Mouse (Mus musculus): Measurements from ENCODE around the gene Ihh. TPM values are rescaled to one million over a fixed set of nuclear protein-coding genes. Genes with fewer than 3 reads are reported as not detected.

Gene Ihh
- polyA plus RNA-seq, 2 experiments: 6.0 to 30.6 TPM

GRCm38 (mm10) chr1:74927621-74928296 lies 23.7 kb downstream of the Ihh start:
- no peaks in the 10 kb centered on the region for H3K9me3 ChIP-seq (ENCODE audit: control insufficient read depth, low read length)
- no peaks in the 10 kb centered on the region for H3K27me3 ChIP-seq (ENCODE audit: control insufficient read depth, insufficient read depth, low read length)
- no peak overlapping the region for H3K4me2 ChIP-seq (replicated peaks; ENCODE audit: low read depth, low read length, severe bottlenecking)
- no peaks in the 10 kb centered on the region for H3K4me1 ChIP-seq (ENCODE audit: control insufficient read depth, insufficient read depth, low read length)
- ATAC-seq (ENCODE audit: low FRiP score, low read depth): no peak
- WGBS: 77% methylated on average over 9 of the region's 9 CpGs
- no peak for TF ChIP-seq POLR2A (IDR thresholded peaks at IDR 0.05; ENCODE audit: borderline replicate concordance, extremely low read depth, insufficient read depth, insufficient read length)
- no peak overlapping the region for H3K4me3 ChIP-seq (replicated peaks; ENCODE audit: low read length)
- no peak overlapping the region for H3K27ac ChIP-seq (replicated peaks; ENCODE audit: low read depth, low read length)
- no peak for DNase-seq (ENCODE audit: low spot score)
- no peak overlapping the region for H3K9ac ChIP-seq (ENCODE audit: low read depth, low read length, severe bottlenecking)
- no peaks in the 10 kb centered on the region for H3K36me3 ChIP-seq (ENCODE audit: control insufficient read depth, insufficient read depth, low read length)

GRCm38 (mm10) chr1:74926721-74927120 lies 24.8 kb downstream of the Ihh start:
- WGBS: 33% methylated on average over 6 of the region's 6 CpGs
- TF ChIP-seq POLR2A (IDR thresholded peaks at IDR 0.05; ENCODE audit: borderline replicate concordance, extremely low read depth, insufficient read depth, insufficient read length): no peak
- H3K9ac ChIP-seq (ENCODE audit: low read depth, low read length, severe bottlenecking): no peak overlapping the region
- H3K27ac ChIP-seq (replicated peaks; ENCODE audit: low read depth, low read length): no peak overlapping the region
- ATAC-seq (ENCODE audit: low FRiP score, low read depth): no peak
- H3K4me1 ChIP-seq (ENCODE audit: control insufficient read depth, insufficient read depth, low read length): no peaks in the 10 kb centered on the region
- H3K36me3 ChIP-seq (ENCODE audit: control insufficient read depth, insufficient read depth, low read length): no peaks in the 10 kb centered on the region
- no peak overlapping the region for H3K4me3 ChIP-seq (replicated peaks; ENCODE audit: low read length)
- H3K9me3 ChIP-seq (ENCODE audit: control insufficient read depth, low read length): no peaks in the 10 kb centered on the region
- H3K4me2 ChIP-seq (replicated peaks; ENCODE audit: low read depth, low read length, severe bottlenecking): no peak overlapping the region
- DNase-seq (ENCODE audit: low spot score): no peak
- no peaks in the 10 kb centered on the region for H3K27me3 ChIP-seq (ENCODE audit: control insufficient read depth, insufficient read depth, low read length)

- ATAC-seq (ENCODE audit: low FRiP score, low read depth) (no peak), DNase-seq (ENCODE audit: low spot score) (no peak)
- H3K4me1 ChIP-seq (ENCODE audit: control insufficient read depth, insufficient read depth, low read length): no peaks in the 10 kb centered on the region
- H3K4me2 ChIP-seq (replicated peaks; ENCODE audit: low read depth, low read length, severe bottlenecking): no peak overlapping the region
- H3K9me3 ChIP-seq (ENCODE audit: control insufficient read depth, low read length): no peaks in the 10 kb centered on the region
- no peak overlapping the region for H3K4me3 ChIP-seq (replicated peaks; ENCODE audit: low read length)
- no peak overlapping the region for H3K27ac ChIP-seq (replicated peaks; ENCODE audit: low read depth, low read length)
- H3K9ac ChIP-seq (ENCODE audit: low read depth, low read length, severe bottlenecking): no peak overlapping the region
- H3K36me3 ChIP-seq (ENCODE audit: control insufficient read depth, insufficient read depth, low read length): no peaks in the 10 kb centered on the region
- TF ChIP-seq POLR2A (IDR thresholded peaks at IDR 0.05; ENCODE audit: borderline replicate concordance, extremely low read depth, insufficient read depth, insufficient read length): no peak
- 64% methylated on average over 4 of the region's 4 CpGs for WGBS
- no peaks in the 10 kb centered on the region for H3K27me3 ChIP-seq (ENCODE audit: control insufficient read depth, insufficient read depth, low read length)
Observed at GRCm38 (mm10) chr1:74924464-74924863, 27.0 kb downstream of the Ihh start.

GRCm38 (mm10) chr1:74915706-74916105 lies 35.8 kb downstream of the Ihh start:
- Histone ChIP-seq H3K27me3 (ENCODE audit: control insufficient read depth, insufficient read depth, low read length) (no peaks in the 10 kb centered on the region), H3K36me3 (ENCODE audit: control insufficient read depth, insufficient read depth, low read length) (no peaks in the 10 kb centered on the region), H3K9ac (ENCODE audit: low read depth, low read length, severe bottlenecking) (no peak overlapping the region), H3K4me3 (replicated peaks; ENCODE audit: low read length) (no peak overlapping the region), H3K9me3 (ENCODE audit: control insufficient read depth, low read length) (no peaks in the 10 kb centered on the region), H3K27ac (replicated peaks; ENCODE audit: low read depth, low read length) (no peak overlapping the region), H3K4me2 (replicated peaks; ENCODE audit: low read depth, low read length, severe bottlenecking) (no peak overlapping the region), H3K4me1 (ENCODE audit: control insufficient read depth, insufficient read depth, low read length) (no peaks in the 10 kb centered on the region)
- DNase-seq (ENCODE audit: low spot score) (no peak), ATAC-seq (ENCODE audit: low FRiP score, low read depth) (no peak)
- no peak for TF ChIP-seq POLR2A (IDR thresholded peaks at IDR 0.05; ENCODE audit: borderline replicate concordance, extremely low read depth, insufficient read depth, insufficient read length)
- WGBS: 30% methylated on average over 13 of the region's 13 CpGs

GRCm38 (mm10) chr1:74902191-74902590 lies 49.3 kb downstream of the Ihh start:
- Histone ChIP-seq H3K9me3 (ENCODE audit: control insufficient read depth, low read length) (no peaks in the 10 kb centered on the region), H3K4me1 (ENCODE audit: control insufficient read depth, insufficient read depth, low read length) (0 out of 2 replicates have a peak, but pooled peaks cover 9% of the 10 kb centered on the region), H3K4me3 (replicated peaks; ENCODE audit: low read length) (no peak overlapping the region), H3K9ac (ENCODE audit: low read depth, low read length, severe bottlenecking) (no peak overlapping the region), H3K27me3 (ENCODE audit: control insufficient read depth, insufficient read depth, low read length) (peaks cover 47% of the 10 kb centered on the region), H3K27ac (replicated peaks; ENCODE audit: low read depth, low read length) (no peak overlapping the region), H3K4me2 (replicated peaks; ENCODE audit: low read depth, low read length, severe bottlenecking) (no peak overlapping the region), H3K36me3 (ENCODE audit: control insufficient read depth, insufficient read depth, low read length) (no peaks in the 10 kb centered on the region)
- WGBS: 18% methylated on average over 6 of the region's 6 CpGs
- ATAC-seq (ENCODE audit: low FRiP score, low read depth): no peak
- no peak for DNase-seq (ENCODE audit: low spot score)
- no peak for TF ChIP-seq POLR2A (IDR thresholded peaks at IDR 0.05; ENCODE audit: borderline replicate concordance, extremely low read depth, insufficient read depth, insufficient read length)
